Mouse (Mus musculus): ENCODE measurements around the gene Rnaseh2c. TPM values are rescaled to one million over a fixed set of nuclear protein-coding genes. Genes with fewer than 3 reads are reported as not detected.

The Rnaseh2c gene
- polyA plus RNA-seq, 2 experiments: 103 to 107 TPM

DNA sequence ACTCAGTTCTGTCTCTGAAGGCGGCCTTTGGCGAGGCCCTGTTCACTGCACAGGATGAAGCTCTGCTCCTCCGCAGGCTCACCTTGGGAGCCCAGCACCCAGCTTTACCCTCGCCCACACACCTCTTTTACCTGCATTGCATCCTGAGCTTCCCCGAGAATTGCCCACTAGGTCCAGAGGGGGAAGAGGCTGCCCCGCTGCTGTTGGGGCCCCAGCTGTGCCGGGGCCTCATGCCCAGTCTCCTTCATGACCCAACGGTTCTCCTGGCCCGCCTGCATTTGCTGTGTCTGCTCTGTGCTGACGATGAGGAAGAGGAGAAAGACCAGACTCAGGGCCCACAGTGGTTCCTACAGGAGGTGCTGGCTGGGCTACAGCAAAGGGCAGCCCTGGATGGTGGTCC, 32.2 kb upstream of the Rnaseh2c start:
- H3K4me2 ChIP-seq (replicated peaks; ENCODE audit: low read depth, low read length, severe bottlenecking): no peak overlapping the region

DNA sequence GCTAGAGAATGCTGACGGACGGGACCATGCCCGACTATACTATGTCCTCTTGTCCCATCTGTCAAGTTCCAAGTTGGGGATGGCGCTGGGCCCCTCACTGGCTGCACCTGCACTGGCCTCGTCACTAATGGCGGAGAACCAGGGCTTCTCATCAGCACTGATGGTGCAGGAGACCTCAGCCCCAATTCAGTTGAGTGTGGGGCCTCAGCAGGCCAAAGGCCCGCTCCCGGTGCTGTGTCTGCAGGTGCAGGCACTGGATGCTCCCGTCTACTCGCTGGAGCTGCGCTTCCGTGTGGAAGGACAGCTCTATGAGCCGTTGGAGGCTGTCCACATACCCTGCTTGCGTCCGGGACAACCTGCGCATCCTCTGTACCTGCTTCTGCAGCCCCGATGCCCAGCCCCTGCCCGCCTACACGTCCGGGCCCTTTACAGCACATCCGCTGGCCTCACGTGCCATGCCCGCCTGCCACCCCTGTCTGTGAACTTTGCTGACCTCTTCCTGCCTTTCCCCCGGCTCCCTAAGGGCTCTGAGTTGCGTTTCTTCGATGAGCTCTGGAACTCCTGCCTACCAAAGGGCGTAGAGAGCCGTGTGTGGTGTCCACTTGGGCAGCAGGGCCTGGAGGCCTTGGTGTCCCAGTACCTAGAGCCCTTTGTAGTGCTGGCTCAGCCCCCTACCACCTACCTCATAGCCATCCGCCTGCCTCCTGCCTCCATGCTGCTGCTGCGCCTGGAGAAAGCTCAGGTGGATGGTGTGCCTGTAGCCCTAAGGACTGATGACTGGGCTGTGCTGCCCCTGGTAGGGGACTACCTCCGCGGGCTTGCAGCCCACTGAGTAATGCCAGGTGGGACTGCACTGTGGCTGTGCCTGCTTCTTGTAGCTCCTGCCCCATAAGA, 31.1 kb upstream of the Rnaseh2c start:
- no peak for DNase-seq (ENCODE audit: low spot score)
- H3K4me3 ChIP-seq (replicated peaks; ENCODE audit: low read length): no peak overlapping the region
- H3K9ac ChIP-seq (ENCODE audit: low read depth, low read length, severe bottlenecking): no peak overlapping the region
- no peak overlapping the region for H3K4me2 ChIP-seq (replicated peaks; ENCODE audit: low read depth, low read length, severe bottlenecking)
- H3K27me3 ChIP-seq (ENCODE audit: control insufficient read depth, insufficient read depth, low read length): no peaks in the 10 kb centered on the region
- H3K4me1 ChIP-seq (ENCODE audit: control insufficient read depth, insufficient read depth, low read length): peaks cover 12% of the 10 kb centered on the region
- no peak for TF ChIP-seq POLR2A (IDR thresholded peaks at IDR 0.05; ENCODE audit: borderline replicate concordance, extremely low read depth, insufficient read depth, insufficient read length)
- no peak for ATAC-seq (ENCODE audit: low FRiP score, low read depth)
- peaks cover 10% of the 10 kb centered on the region; the same call in 1 of the 2 replicates for H3K36me3 ChIP-seq (ENCODE audit: control insufficient read depth, insufficient read depth, low read length)
- H3K27ac ChIP-seq (replicated peaks; ENCODE audit: low read depth, low read length): no peak overlapping the region
- 89% methylated on average over 32 of the region's 32 CpGs for WGBS
- H3K9me3 ChIP-seq (ENCODE audit: control insufficient read depth, low read length): no peaks in the 10 kb centered on the region

More for the DNA sequence above, 32.2 kb upstream of the Rnaseh2c start:
- no peak for DNase-seq (ENCODE audit: low spot score)
- 89% methylated on average over 10 of the region's 10 CpGs for WGBS
- ATAC-seq (ENCODE audit: low FRiP score, low read depth): no peak
- Histone ChIP-seq H3K9ac (ENCODE audit: low read depth, low read length, severe bottlenecking) (no peak overlapping the region), H3K4me1 (ENCODE audit: control insufficient read depth, insufficient read depth, low read length) (peaks cover 12% of the 10 kb centered on the region), H3K4me3 (replicated peaks; ENCODE audit: low read length) (no peak overlapping the region), H3K27ac (replicated peaks; ENCODE audit: low read depth, low read length) (no peak overlapping the region), H3K36me3 (ENCODE audit: control insufficient read depth, insufficient read depth, low read length) (peaks cover 10% of the 10 kb centered on the region; the same call in 1 of the 2 replicates), H3K27me3 (ENCODE audit: control insufficient read depth, insufficient read depth, low read length) (no peaks in the 10 kb centered on the region), H3K9me3 (ENCODE audit: control insufficient read depth, low read length) (no peaks in the 10 kb centered on the region)
- TF ChIP-seq POLR2A (IDR thresholded peaks at IDR 0.05; ENCODE audit: borderline replicate concordance, extremely low read depth, insufficient read depth, insufficient read length): no peak

DNA sequence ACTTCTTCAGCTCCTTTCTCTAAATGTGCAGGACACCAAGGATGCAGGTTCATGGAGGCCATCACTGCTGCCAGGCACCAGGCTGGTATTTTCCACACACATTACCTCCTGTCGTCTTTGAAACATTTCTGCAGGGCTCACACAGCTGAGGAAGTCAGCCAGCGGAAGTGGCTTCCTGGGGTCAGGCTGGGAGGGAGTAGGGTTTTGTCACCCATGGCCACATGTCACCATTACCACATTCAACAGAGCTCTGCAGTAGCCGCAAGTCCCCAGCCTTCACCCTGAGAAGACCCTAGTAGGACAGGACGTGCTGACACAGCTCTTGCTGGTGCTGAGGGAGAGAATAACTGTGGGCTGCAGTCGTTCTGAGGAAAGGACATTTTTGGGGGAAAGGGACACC, 29.8 kb upstream of the Rnaseh2c start:
- TF ChIP-seq POLR2A (IDR thresholded peaks at IDR 0.05; ENCODE audit: borderline replicate concordance, extremely low read depth, insufficient read depth, insufficient read length): no peak
- WGBS: 74% methylated on average over 5 of the region's 5 CpGs

DNA sequence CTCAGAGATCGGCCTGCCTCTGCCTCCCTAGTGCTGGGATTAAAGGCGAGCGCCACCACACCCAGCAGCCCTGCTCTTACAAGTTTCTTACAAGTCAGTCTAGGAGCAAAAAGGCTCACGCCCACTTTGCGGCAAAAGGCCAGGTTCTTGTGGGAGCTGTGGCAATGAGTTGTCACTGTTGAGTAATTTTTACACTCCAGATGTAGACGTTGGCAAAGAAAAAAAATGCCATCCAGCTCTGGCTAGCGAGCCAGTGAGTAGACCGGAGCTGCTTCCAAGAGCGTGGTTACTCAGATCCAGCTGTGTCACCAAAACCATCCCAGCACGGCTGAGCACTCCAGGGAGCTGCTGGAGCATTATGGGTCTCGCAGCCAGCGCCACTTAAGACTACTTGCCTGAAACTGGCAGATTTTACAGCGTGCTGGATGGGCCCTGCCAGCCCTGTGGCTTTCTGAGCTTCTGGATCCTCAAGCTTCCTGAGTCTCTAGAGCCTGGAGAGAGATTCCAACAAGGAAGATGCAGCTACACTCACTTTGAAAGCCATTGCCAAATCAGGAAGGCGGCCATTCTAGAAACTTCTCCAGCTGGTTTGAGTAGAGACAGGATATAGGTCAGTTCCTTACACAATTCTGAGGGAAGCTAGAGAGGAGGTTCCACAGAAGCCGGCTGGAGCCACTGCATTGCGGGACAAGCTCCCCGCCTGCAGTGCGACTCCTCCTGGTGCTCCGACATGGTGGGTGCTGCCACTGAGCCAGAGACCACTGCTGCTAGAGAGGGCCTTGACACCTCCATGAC, 29.1 kb upstream of the Rnaseh2c start:
- Histone ChIP-seq H3K9ac (ENCODE audit: low read depth, low read length, severe bottlenecking) (no peak overlapping the region), H3K4me2 (replicated peaks; ENCODE audit: low read depth, low read length, severe bottlenecking) (no peak overlapping the region), H3K27ac (replicated peaks; ENCODE audit: low read depth, low read length) (no peak overlapping the region), H3K36me3 (ENCODE audit: control insufficient read depth, insufficient read depth, low read length) (peaks cover 10% of the 10 kb centered on the region; the same call in 1 of the 2 replicates), H3K9me3 (ENCODE audit: control insufficient read depth, low read length) (no peaks in the 10 kb centered on the region), H3K4me3 (replicated peaks; ENCODE audit: low read length) (no peak overlapping the region), H3K27me3 (ENCODE audit: control insufficient read depth, insufficient read depth, low read length) (no peaks in the 10 kb centered on the region), H3K4me1 (ENCODE audit: control insufficient read depth, insufficient read depth, low read length) (peaks cover 9% of the 10 kb centered on the region)
- no peak for ATAC-seq (ENCODE audit: low FRiP score, low read depth)
- no peak for DNase-seq (ENCODE audit: low spot score)
- 82% methylated on average over 19 of the region's 19 CpGs for WGBS
- no peak for TF ChIP-seq POLR2A (IDR thresholded peaks at IDR 0.05; ENCODE audit: borderline replicate concordance, extremely low read depth, insufficient read depth, insufficient read length)

More for the DNA sequence above, 29.8 kb upstream of the Rnaseh2c start:
- Histone ChIP-seq H3K27ac (replicated peaks; ENCODE audit: low read depth, low read length) (no peak overlapping the region), H3K36me3 (ENCODE audit: control insufficient read depth, insufficient read depth, low read length) (peaks cover 10% of the 10 kb centered on the region; the same call in 1 of the 2 replicates), H3K9ac (ENCODE audit: low read depth, low read length, severe bottlenecking) (no peak overlapping the region), H3K27me3 (ENCODE audit: control insufficient read depth, insufficient read depth, low read length) (no peaks in the 10 kb centered on the region), H3K4me1 (ENCODE audit: control insufficient read depth, insufficient read depth, low read length) (peaks cover 12% of the 10 kb centered on the region), H3K4me3 (replicated peaks; ENCODE audit: low read length) (no peak overlapping the region), H3K4me2 (replicated peaks; ENCODE audit: low read depth, low read length, severe bottlenecking) (no peak overlapping the region), H3K9me3 (ENCODE audit: control insufficient read depth, low read length) (no peaks in the 10 kb centered on the region)
- ATAC-seq (ENCODE audit: low FRiP score, low read depth) (no peak), DNase-seq (ENCODE audit: low spot score) (no peak)

DNA sequence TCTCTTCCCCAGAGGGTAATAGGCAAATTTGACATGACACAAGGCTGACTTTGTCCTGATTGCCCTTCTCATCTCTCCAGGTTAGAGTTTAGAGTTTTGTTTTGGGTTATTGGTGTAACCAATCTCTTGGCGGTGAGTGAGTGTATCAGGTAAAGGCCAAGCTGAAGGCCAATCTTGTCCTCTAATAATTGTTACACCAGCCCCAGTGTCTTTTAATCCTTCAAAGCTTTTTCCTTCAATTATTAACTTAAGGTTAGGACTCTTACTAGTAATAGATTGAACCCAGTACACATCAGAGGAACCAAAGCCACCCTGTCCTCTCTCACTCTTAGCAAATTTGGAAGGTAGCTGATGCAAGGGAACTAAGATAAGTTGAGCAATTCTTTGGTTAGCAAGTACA, 26.3 kb upstream of the Rnaseh2c start:
- Histone ChIP-seq H3K4me3 (replicated peaks; ENCODE audit: low read length) (no peak overlapping the region), H3K36me3 (ENCODE audit: control insufficient read depth, insufficient read depth, low read length) (peaks cover under 1% of the 10 kb centered on the region; the same call in 1 of the 2 replicates), H3K27ac (replicated peaks; ENCODE audit: low read depth, low read length) (no peak overlapping the region), H3K4me1 (ENCODE audit: control insufficient read depth, insufficient read depth, low read length) (no peaks in the 10 kb centered on the region), H3K9me3 (ENCODE audit: control insufficient read depth, low read length) (no peaks in the 10 kb centered on the region), H3K27me3 (ENCODE audit: control insufficient read depth, insufficient read depth, low read length) (no peaks in the 10 kb centered on the region), H3K4me2 (replicated peaks; ENCODE audit: low read depth, low read length, severe bottlenecking) (no peak overlapping the region), H3K9ac (ENCODE audit: low read depth, low read length, severe bottlenecking) (no peak overlapping the region)
- 89% methylated on average over 1 of the region's 1 CpGs for WGBS
- TF ChIP-seq POLR2A (IDR thresholded peaks at IDR 0.05; ENCODE audit: borderline replicate concordance, extremely low read depth, insufficient read depth, insufficient read length): no peak
- ATAC-seq (ENCODE audit: low FRiP score, low read depth): no peak
- DNase-seq (ENCODE audit: low spot score): no peak
